Mouse (Mus musculus): Measurements from ENCODE around the gene Ap1s1. TPM values are rescaled to one million over a fixed set of nuclear protein-coding genes. Genes with fewer than 3 reads are reported as not detected.

Ap1s1 gene
- 24.8 TPM for polyA plus RNA-seq (2014; fragmentation: Illumina TruSeq; extraction: RNeasy Lipid Tissue Mini Kit (QIAGEN cat#74804); ENCODE audit: low read depth, low replicate concordance)

GRCm38 (mm10) chr5:137045402-137046323, at the start of gene Ap1s1:
TSS of gene Ap1s1 (minus strand) at chr5:137046135.

GRCm38 (mm10) chr5:137072079-137072960, 26.4 kb upstream of the Ap1s1 start, which contains the start of gene Serpine1:
TSS of gene Serpine1 (minus strand) at chr5:137072268.

GRCm38 (mm10) chr5:137026092-137026491, 19.8 kb downstream of the Ap1s1 start, which contains the start of gene Vgf:
TSS of gene Vgf (plus strand) at chr5:137026392.

GRCm38 (mm10) chr5:136987934-136988271, 58.0 kb downstream of the Ap1s1 start, which contains the start of gene Znhit1:
TSS of gene Znhit1 (minus strand) at chr5:136988021.

GRCm38 (mm10) chr5:136986695-136987137, 59.2 kb downstream of the Ap1s1 start, which contains the start of gene Plod3:
TSS of gene Plod3 (plus strand) at chr5:136987019.

Other genes starting within 250 kb of the Ap1s1 start
- not detected for gene Col26a1, start 162.9 kb downstream of the Ap1s1 start, polyA plus RNA-seq (2014; fragmentation: Illumina TruSeq; extraction: RNeasy Lipid Tissue Mini Kit (QIAGEN cat#74804); ENCODE audit: low read depth, low replicate concordance)
- 3.7 TPM for gene Ift22, start 138.0 kb downstream of the Ap1s1 start, polyA plus RNA-seq (2014; fragmentation: Illumina TruSeq; extraction: RNeasy Lipid Tissue Mini Kit (QIAGEN cat#74804); ENCODE audit: low read depth, low replicate concordance)
- 9.0 TPM for gene Fis1, start 92.9 kb downstream of the Ap1s1 start, polyA plus RNA-seq (2014; fragmentation: Illumina TruSeq; extraction: RNeasy Lipid Tissue Mini Kit (QIAGEN cat#74804); ENCODE audit: low read depth, low replicate concordance)
- 26.5 TPM for gene Cldn15, start 79.5 kb downstream of the Ap1s1 start, polyA plus RNA-seq (2014; fragmentation: Illumina TruSeq; extraction: RNeasy Lipid Tissue Mini Kit (QIAGEN cat#74804); ENCODE audit: low read depth, low replicate concordance)
- 0.66 TPM for gene Plod3, start 59.1 kb downstream of the Ap1s1 start, polyA plus RNA-seq (2014; fragmentation: Illumina TruSeq; extraction: RNeasy Lipid Tissue Mini Kit (QIAGEN cat#74804); ENCODE audit: low read depth, low replicate concordance)
- gene Znhit1, start 58.1 kb downstream of the Ap1s1 start, polyA plus RNA-seq (2014; fragmentation: Illumina TruSeq; extraction: RNeasy Lipid Tissue Mini Kit (QIAGEN cat#74804); ENCODE audit: low read depth, low replicate concordance): 2.3 TPM
- gene Vgf, start 19.7 kb downstream of the Ap1s1 start, polyA plus RNA-seq (2014; fragmentation: Illumina TruSeq; extraction: RNeasy Lipid Tissue Mini Kit (QIAGEN cat#74804); ENCODE audit: low read depth, low replicate concordance): not detected
- gene Serpine1, start 26.1 kb upstream of the Ap1s1 start, polyA plus RNA-seq (2014; fragmentation: Illumina TruSeq; extraction: RNeasy Lipid Tissue Mini Kit (QIAGEN cat#74804); ENCODE audit: low read depth, low replicate concordance): 2.5 TPM
- 31.6 TPM for gene Trim56, start 70.1 kb upstream of the Ap1s1 start, polyA plus RNA-seq (2014; fragmentation: Illumina TruSeq; extraction: RNeasy Lipid Tissue Mini Kit (QIAGEN cat#74804); ENCODE audit: low read depth, low replicate concordance)
- 1,955 TPM for gene Muc3, start 103.2 kb upstream of the Ap1s1 start, polyA plus RNA-seq (2014; fragmentation: Illumina TruSeq; extraction: RNeasy Lipid Tissue Mini Kit (QIAGEN cat#74804); ENCODE audit: low read depth, low replicate concordance)
- gene Muc3a, start 166.3 kb upstream of the Ap1s1 start, polyA plus RNA-seq (2014; fragmentation: Illumina TruSeq; extraction: RNeasy Lipid Tissue Mini Kit (QIAGEN cat#74804); ENCODE audit: low read depth, low replicate concordance): 39.4 TPM
- 1.5 TPM for gene Ache, start 241.4 kb upstream of the Ap1s1 start, polyA plus RNA-seq (2014; fragmentation: Illumina TruSeq; extraction: RNeasy Lipid Tissue Mini Kit (QIAGEN cat#74804); ENCODE audit: low read depth, low replicate concordance)
- 5.0 TPM for gene Ufsp1, start 248.5 kb upstream of the Ap1s1 start, polyA plus RNA-seq (2014; fragmentation: Illumina TruSeq; extraction: RNeasy Lipid Tissue Mini Kit (QIAGEN cat#74804); ENCODE audit: low read depth, low replicate concordance)

Measured in sigmoid colon, adult 10 weeks (tissue).